In the genomic region with DNA sequence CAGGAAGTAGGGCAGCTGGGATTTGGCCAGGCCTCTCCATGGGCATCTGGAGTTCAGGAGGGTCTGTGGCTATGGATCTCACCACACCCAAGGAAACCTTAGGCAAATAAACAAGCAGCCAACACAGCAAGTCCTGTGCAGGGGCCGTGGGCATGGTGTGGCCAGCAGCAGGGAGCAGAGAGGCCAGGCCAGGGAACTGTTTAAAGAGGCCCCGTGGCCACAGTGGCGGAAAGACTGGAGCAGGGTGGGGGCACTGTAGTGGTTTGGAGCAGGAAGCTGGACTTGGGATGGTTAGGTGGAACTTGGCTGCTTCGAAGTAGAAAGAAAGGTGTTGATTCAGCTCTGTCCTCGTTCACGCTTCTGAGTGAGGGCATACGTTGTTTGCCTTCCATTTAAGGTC, we compare ENCODE assay signal across 34 mouse cellular contexts. TPM values are rescaled to one million over a fixed set of nuclear protein-coding genes. Genes with fewer than 3 reads are reported as not detected.
"Had no signal": no experiment of that assay in that cellular context is flagged by ENCODE, and none has a peak within 500 bp of the region (broad histone marks: within the 10 kb centered on the region; RNA-seq: fewer than 3 reads in every experiment).

No protein-coding gene starts in this region.

- H3K4me2 ChIP-seq: heart, embryonic 13.5 days; heart, embryonic 15.5 days; hindbrain, embryonic 13.5 days; hindbrain, embryonic 15.5 days; kidney, embryonic 15.5 days; liver, embryonic 11.5 days; liver, embryonic 13.5 days; liver, embryonic 15.5 days had no signal

- ATAC-seq: hindbrain, postnatal 0 days; intestine, embryonic 16.5 days; liver, postnatal 0 days had no signal

- H3K27ac ChIP-seq: heart, embryonic 10.5 days; heart, embryonic 13.5 days; heart, embryonic 15.5 days; hindbrain, embryonic 13.5 days; hindbrain, embryonic 15.5 days; hindbrain, postnatal 0 days; kidney, embryonic 15.5 days; kidney, postnatal 0 days; layer of hippocampus, adult 2 months; left cerebral cortex, adult 2 months; liver, embryonic 13.5 days; liver, embryonic 15.5 days had no signal

- H3K36me3 ChIP-seq: heart, embryonic 10.5 days; heart, embryonic 13.5 days; heart, embryonic 15.5 days; hindbrain, embryonic 13.5 days; hindbrain, embryonic 15.5 days; kidney, embryonic 15.5 days; liver, embryonic 13.5 days; liver, embryonic 15.5 days had no signal

- H3K9me3 ChIP-seq: heart, embryonic 10.5 days; heart, embryonic 13.5 days; heart, embryonic 15.5 days; hindbrain, embryonic 13.5 days; hindbrain, embryonic 15.5 days; kidney, embryonic 15.5 days; liver, embryonic 13.5 days; liver, embryonic 15.5 days had no signal

- H3K9ac ChIP-seq: heart, embryonic 13.5 days; heart, embryonic 15.5 days; hindbrain, embryonic 13.5 days; hindbrain, embryonic 15.5 days; kidney, embryonic 15.5 days; liver, embryonic 13.5 days; liver, embryonic 15.5 days; liver, postnatal 0 days had no signal

- DNase-seq: gastrocnemius, postnatal 14 days; gastrocnemius, postnatal 36 days; heart, adult 18-20 months; heart, postnatal 14 days; heart, postnatal 36 days; kidney, adult 11 months; kidney, adult 2 months; kidney, adult 9 months; kidney, postnatal 25 days; kidney, postnatal 4 days; liver; liver, embryonic 13.5 days; liver, postnatal 0 days had no signal

- H3K4me3 ChIP-seq: heart, embryonic 10.5 days; heart, embryonic 13.5 days; heart, embryonic 15.5 days; hindbrain, embryonic 13.5 days; hindbrain, embryonic 15.5 days; kidney, embryonic 15.5 days; layer of hippocampus, adult 2 months; left cerebral cortex, adult 2 months; liver, embryonic 13.5 days; liver, embryonic 15.5 days had no signal

RNA-seq across cellular contexts. Expression of a gene that starts 5.0 kb away (rescaled TPM):
- polyA plus RNA-seq: liver, embryonic 11.5 days; liver, embryonic 13.5 days; liver, embryonic 15.5 days; liver, postnatal 0 days had no signal

RNA-seq across cellular contexts. Expression of a gene that starts 26.4 kb away (rescaled TPM):
- total RNA-seq: gastrocnemius, adult 18-20 months; gastrocnemius, adult 8-10 months; gastrocnemius, postnatal 14 days; gastrocnemius, postnatal 36 days; heart, adult 18-20 months; heart, postnatal 14 days; hematopoietic stem cell, adult 5-6 weeks; hindbrain, postnatal 0 days; layer of hippocampus, adult 2 months; layer of hippocampus, postnatal 10 days; layer of hippocampus, postnatal 25 days; left cerebral cortex, adult 2 months; left cerebral cortex, postnatal 14 days; left cerebral cortex, postnatal 36 days had no signal
- polyA plus RNA-seq: heart, embryonic 15.5 days; heart, postnatal 0 days; hindbrain, embryonic 13.5 days; intestine, embryonic 16.5 days; kidney, embryonic 15.5 days had no signal
